Mouse (Mus musculus): ENCODE measurements around the gene Vmn1r77. TPM values are rescaled to one million over a fixed set of nuclear protein-coding genes. Genes with fewer than 3 reads are reported as not detected.
A peak's percentile ranks its signal among the peaks of the same experiment; 100 is the strongest.
"Not testable (repeated sequence)": the region's sequence is repeated elsewhere in the genome, so short reads cannot be mapped to it uniquely, and the experiment has no call there.

Gene Vmn1r77
- not detected in 2 replicates for polyA plus RNA-seq (2015; fragmentation: Nextera tagmentation; extraction: Ambion mirVana)

GRCm38 (mm10) chr7:12036452-12036851, at the start of gene Vmn1r77:
Gene Vmn1r77 (plus strand): TSS chr7:12036752.
- H3K4me3 ChIP-seq; H3K9me3 ChIP-seq; H3K4me2 ChIP-seq; H3K36me3 ChIP-seq; H3K4me1 ChIP-seq (replicated peaks); H3K9ac ChIP-seq; H3K27me3 ChIP-seq; ATAC-seq (ENCODE audit: low read depth); H3K27ac ChIP-seq (replicated peaks): not testable (repeated sequence)

- H3K4me2 ChIP-seq; H3K4me1 ChIP-seq (replicated peaks); ATAC-seq (ENCODE audit: low read depth); H3K36me3 ChIP-seq; H3K27ac ChIP-seq (replicated peaks); H3K9ac ChIP-seq; H3K9me3 ChIP-seq; H3K27me3 ChIP-seq: not testable (repeated sequence)
- 94% methylated on average over 5 of the region's 5 CpGs for WGBS
- H3K4me3 ChIP-seq = peak overlapping the region; percentile 1; the same call in 1 of the 2 replicates
Measured at GRCm38 (mm10) chr7:12011491-12011890, 25.1 kb upstream of the Vmn1r77 start.

GRCm38 (mm10) chr7:12012392-12012791, 24.2 kb upstream of the Vmn1r77 start:
- H3K27me3 ChIP-seq; H3K9ac ChIP-seq; H3K4me2 ChIP-seq; H3K27ac ChIP-seq (replicated peaks); H3K9me3 ChIP-seq; H3K36me3 ChIP-seq; ATAC-seq (ENCODE audit: low read depth); H3K4me3 ChIP-seq; H3K4me1 ChIP-seq (replicated peaks): not testable (repeated sequence)
- WGBS = 84% methylated on average over 3 of the region's 3 CpGs

- WGBS = 88% methylated on average over 4 of the region's 4 CpGs
Measured at GRCm38 (mm10) chr7:12013106-12013505, 23.4 kb upstream of the Vmn1r77 start.

GRCm38 (mm10) chr7:12017829-12018228, 18.7 kb upstream of the Vmn1r77 start:
- H3K9me3 ChIP-seq; H3K27me3 ChIP-seq; H3K4me2 ChIP-seq; ATAC-seq (ENCODE audit: low read depth); H3K4me1 ChIP-seq (replicated peaks); H3K27ac ChIP-seq (replicated peaks); H3K4me3 ChIP-seq; H3K36me3 ChIP-seq; H3K9ac ChIP-seq: not testable (repeated sequence)
- 86% methylated on average over 2 of the region's 2 CpGs for WGBS

More at GRCm38 (mm10) chr7:12013106-12013505, 23.4 kb upstream of the Vmn1r77 start:
- H3K4me1 ChIP-seq (replicated peaks) = no peaks in the 10 kb centered on the region
- no peak overlapping the region for H3K4me2 ChIP-seq
- no peak overlapping the region for H3K9ac ChIP-seq
- H3K4me3 ChIP-seq = no peak overlapping the region
- no peak for ATAC-seq (ENCODE audit: low read depth)
- H3K27me3 ChIP-seq = no peaks in the 10 kb centered on the region
- H3K36me3 ChIP-seq = peaks cover 7% of the 10 kb centered on the region
- H3K27ac ChIP-seq (replicated peaks) = no peak overlapping the region
- no peaks in the 10 kb centered on the region; the same call in none of the 2 replicates for H3K9me3 ChIP-seq

- no peak for ATAC-seq (ENCODE audit: low read depth)
- Histone ChIP-seq H3K27ac (replicated peaks) (no peak overlapping the region), H3K9me3 (peaks cover 14% of the 10 kb centered on the region), H3K36me3 (no peaks in the 10 kb centered on the region), H3K9ac (no peak overlapping the region), H3K27me3 (no peaks in the 10 kb centered on the region), H3K4me2 (no peak overlapping the region), H3K4me1 (replicated peaks) (no peaks in the 10 kb centered on the region), H3K4me3 (no peak overlapping the region)
- WGBS = 82% methylated on average over 2 of the region's 2 CpGs
Measured at GRCm38 (mm10) chr7:12040664-12041063, 4.1 kb downstream of the Vmn1r77 start.

Other genes with a start within 250 kb of the Vmn1r77 start
- not detected in 2 replicates for gene Vmn1r74, start 202.8 kb upstream of the Vmn1r77 start, polyA plus RNA-seq (2015; fragmentation: Nextera tagmentation; extraction: Ambion mirVana)
- not detected in 2 replicates for gene Vmn1r75, start 162.1 kb upstream of the Vmn1r77 start, polyA plus RNA-seq (2015; fragmentation: Nextera tagmentation; extraction: Ambion mirVana)
- not detected in 2 replicates for gene Vmn1r76, start 98.5 kb upstream of the Vmn1r77 start, polyA plus RNA-seq (2015; fragmentation: Nextera tagmentation; extraction: Ambion mirVana)
- not detected in 2 replicates for gene Vmn1r78, start 113.5 kb downstream of the Vmn1r77 start, polyA plus RNA-seq (2015; fragmentation: Nextera tagmentation; extraction: Ambion mirVana)
- gene Vmn1r79, start 134.5 kb downstream of the Vmn1r77 start, polyA plus RNA-seq (2015; fragmentation: Nextera tagmentation; extraction: Ambion mirVana) = not detected in 2 replicates
- not detected in 2 replicates for gene Vmn1r80, start 152.5 kb downstream of the Vmn1r77 start, polyA plus RNA-seq (2015; fragmentation: Nextera tagmentation; extraction: Ambion mirVana)
- not detected in 2 replicates for gene Vmn1r81, start 231.5 kb downstream of the Vmn1r77 start, polyA plus RNA-seq (2015; fragmentation: Nextera tagmentation; extraction: Ambion mirVana)